Mouse (Mus musculus): ENCODE measurements at regions not wholly inside any gene's neighbourhood (a gene's known extent, or its start where the extent isn't known, plus 50 kb on each side); places are given as distances from the start of the nearest gene placed in this dataset.

DNA sequence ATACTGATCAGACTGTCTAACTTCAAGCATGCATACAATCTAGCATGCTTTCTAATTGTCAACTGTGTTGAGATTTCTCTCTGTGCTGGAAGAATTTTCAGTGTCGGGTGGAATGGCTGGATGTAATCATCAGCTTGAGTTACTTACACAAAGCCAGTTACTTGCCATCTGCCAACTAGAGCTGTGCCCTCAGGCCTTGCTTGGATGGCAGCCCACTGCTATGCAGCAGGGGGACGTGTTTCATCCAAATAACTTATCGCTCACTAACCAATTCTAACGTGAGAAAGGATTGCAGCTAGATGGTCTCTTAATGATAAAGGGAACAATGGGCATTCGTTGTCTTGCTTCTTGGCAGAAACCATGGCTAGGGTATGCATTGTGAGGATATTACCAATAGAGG lies 131.3 kb upstream of the Peli2 start:
- H3K27me3 ChIP-seq = no peaks in the 10 kb centered on the region
- 47% methylated on average over 5 of the region's 5 CpGs for WGBS
- ATAC-seq (ENCODE audit: low FRiP score) = no peak

DNA sequence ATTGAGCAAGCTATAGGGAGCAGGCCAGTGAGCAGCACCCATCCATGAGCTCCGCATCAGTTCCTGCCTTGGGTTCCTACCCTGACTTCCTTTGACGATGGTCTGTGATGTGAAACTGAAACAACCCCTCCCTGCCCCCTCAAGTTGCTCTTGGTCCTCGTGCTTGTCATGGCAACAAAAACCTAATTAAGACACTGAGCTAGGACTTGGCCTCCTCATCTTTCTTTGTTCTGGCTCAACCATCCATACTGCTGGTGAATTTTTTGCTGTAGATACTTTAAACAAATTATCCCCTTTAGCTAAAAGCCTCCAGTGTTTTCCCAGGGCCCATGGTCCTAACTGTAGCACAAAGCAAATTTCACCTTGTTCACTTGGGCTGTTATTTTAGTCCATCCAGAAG lies 129.9 kb upstream of the Peli2 start:
- no peak overlapping the region for H3K27ac ChIP-seq
- no peak overlapping the region for H3K4me2 ChIP-seq
- H3K9ac ChIP-seq = no peak overlapping the region
- peaks cover 29% of the 10 kb centered on the region for H3K4me1 ChIP-seq (replicated peaks)
- no peaks in the 10 kb centered on the region for H3K27me3 ChIP-seq
- no peaks in the 10 kb centered on the region for H3K9me3 ChIP-seq
- ATAC-seq (ENCODE audit: low FRiP score) = no peak
- 49% methylated on average over 3 of the region's 3 CpGs for WGBS
- no peaks in the 10 kb centered on the region for H3K36me3 ChIP-seq
- H3K4me3 ChIP-seq = no peak overlapping the region

More for the DNA sequence above, 131.3 kb upstream of the Peli2 start:
- H3K27ac ChIP-seq = no peak overlapping the region
- no peak overlapping the region for H3K4me3 ChIP-seq
- H3K9me3 ChIP-seq = no peaks in the 10 kb centered on the region
- H3K36me3 ChIP-seq = no peaks in the 10 kb centered on the region
- H3K9ac ChIP-seq = no peak overlapping the region
- H3K4me2 ChIP-seq = no peak overlapping the region
- peaks cover 29% of the 10 kb centered on the region for H3K4me1 ChIP-seq (replicated peaks)

DNA sequence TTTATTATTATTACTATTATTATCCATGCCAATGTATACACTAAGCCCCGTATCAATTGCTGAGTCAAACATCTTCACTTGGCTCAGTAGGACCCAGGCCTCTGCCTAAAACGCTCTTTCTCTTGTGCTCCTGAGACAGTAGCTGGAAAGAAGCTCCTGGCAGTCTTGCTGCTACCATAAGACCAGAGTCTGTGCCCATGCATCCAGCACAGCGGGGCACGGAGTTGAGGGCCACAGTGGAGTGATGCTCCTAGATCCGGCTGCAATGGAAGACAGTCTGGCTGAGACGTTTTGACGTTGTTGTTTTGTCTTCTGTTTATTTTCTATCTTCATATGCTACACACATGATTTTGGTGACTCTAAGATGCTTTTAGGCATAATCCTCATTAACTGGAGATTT lies 129.1 kb upstream of the Peli2 start:
- ATAC-seq (ENCODE audit: low FRiP score) = no peak
- Histone ChIP-seq H3K27ac (no peak overlapping the region), H3K27me3 (no peaks in the 10 kb centered on the region), H3K4me2 (no peak overlapping the region), H3K9ac (no peak overlapping the region), H3K4me3 (no peak overlapping the region), H3K9me3 (no peaks in the 10 kb centered on the region), H3K36me3 (no peaks in the 10 kb centered on the region), H3K4me1 (replicated peaks) (peaks cover 25% of the 10 kb centered on the region)
- 91% methylated on average over 7 of the region's 7 CpGs for WGBS

DNA sequence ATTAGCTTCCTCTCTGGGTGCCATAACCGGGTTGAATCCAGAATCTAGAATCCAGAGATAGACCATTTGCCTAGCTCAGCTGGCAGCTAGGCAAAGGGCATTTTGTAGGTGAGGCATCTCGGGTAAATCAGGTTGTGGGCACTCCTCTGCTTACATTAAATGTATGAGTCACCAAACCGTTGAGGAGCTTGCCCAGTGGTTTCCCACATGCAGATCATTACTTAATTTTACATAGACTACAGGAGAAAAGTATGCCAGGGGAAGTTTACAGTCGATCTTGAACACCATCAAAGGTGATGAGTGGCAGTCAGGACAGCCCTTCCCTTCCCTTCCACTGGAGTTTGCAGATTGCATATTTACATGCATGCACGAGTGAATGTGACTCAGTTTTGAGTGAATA lies 128.5 kb upstream of the Peli2 start:
- Histone ChIP-seq H3K4me2 (no peak overlapping the region), H3K4me3 (no peak overlapping the region), H3K4me1 (replicated peaks) (peaks cover 20% of the 10 kb centered on the region; the same call in 1 of the 2 replicates), H3K9me3 (no peaks in the 10 kb centered on the region), H3K27me3 (no peaks in the 10 kb centered on the region), H3K27ac (no peak overlapping the region), H3K36me3 (no peaks in the 10 kb centered on the region), H3K9ac (no peak overlapping the region)
- 87% methylated on average over 5 of the region's 5 CpGs for WGBS
- no peak for ATAC-seq (ENCODE audit: low FRiP score)

DNA sequence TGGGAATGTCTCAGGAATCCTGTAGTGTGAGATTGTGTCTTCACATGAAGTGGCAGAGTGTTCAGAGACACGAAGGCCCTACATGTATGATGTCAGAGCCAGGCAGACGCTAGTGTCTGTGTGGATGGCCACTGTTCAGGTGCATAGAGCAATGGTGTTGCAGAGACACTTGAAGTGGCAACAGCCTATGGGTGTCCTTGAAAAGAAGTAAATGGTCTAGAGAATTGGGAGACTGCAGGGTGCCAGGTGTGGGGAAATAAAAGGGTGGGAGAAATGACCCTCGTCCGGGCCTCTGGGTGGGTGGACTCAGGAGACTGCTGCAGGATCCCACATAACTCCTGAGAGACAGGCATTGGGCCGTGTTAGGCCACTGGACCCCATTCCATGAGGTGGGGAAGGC lies 127.8 kb upstream of the Peli2 start:
- no peak overlapping the region for H3K9ac ChIP-seq
- no peaks in the 10 kb centered on the region for H3K36me3 ChIP-seq
- WGBS = 93% methylated on average over 5 of the region's 5 CpGs
- no peaks in the 10 kb centered on the region for H3K9me3 ChIP-seq
- H3K4me1 ChIP-seq (replicated peaks) = peaks cover 12% of the 10 kb centered on the region; the same call in 1 of the 2 replicates
- H3K27ac ChIP-seq = no peak overlapping the region
- no peaks in the 10 kb centered on the region for H3K27me3 ChIP-seq
- H3K4me2 ChIP-seq = no peak overlapping the region
- no peak for ATAC-seq (ENCODE audit: low FRiP score)
- no peak overlapping the region for H3K4me3 ChIP-seq

DNA sequence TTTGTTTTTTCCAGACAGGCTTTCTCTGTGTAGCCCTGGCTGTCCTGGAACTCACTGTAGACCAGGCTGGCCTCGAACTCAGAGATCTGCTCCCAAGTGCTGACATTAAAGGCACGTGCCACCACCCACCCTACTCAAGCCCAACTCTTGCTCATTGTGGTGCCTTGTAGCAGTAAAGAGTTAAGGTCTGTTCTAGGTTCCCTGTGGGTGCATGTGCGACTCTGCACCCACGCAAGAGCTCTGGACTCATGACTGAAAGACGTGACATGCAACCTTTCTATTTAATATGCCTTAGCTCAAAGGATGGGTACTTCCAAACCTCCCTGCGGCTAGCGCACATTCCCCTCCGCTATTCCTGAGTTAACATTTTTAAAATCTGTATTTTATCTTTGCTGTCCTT lies 121.7 kb upstream of the Peli2 start:
- Histone ChIP-seq H3K4me3 (no peak overlapping the region), H3K27ac (no peak overlapping the region), H3K9me3 (no peaks in the 10 kb centered on the region), H3K4me1 (replicated peaks) (no peaks in the 10 kb centered on the region), H3K36me3 (no peaks in the 10 kb centered on the region), H3K9ac (no peak overlapping the region), H3K4me2 (no peak overlapping the region), H3K27me3 (no peaks in the 10 kb centered on the region)
- WGBS = 95% methylated on average over 8 of the region's 8 CpGs
- ATAC-seq (ENCODE audit: low FRiP score) = no peak

DNA sequence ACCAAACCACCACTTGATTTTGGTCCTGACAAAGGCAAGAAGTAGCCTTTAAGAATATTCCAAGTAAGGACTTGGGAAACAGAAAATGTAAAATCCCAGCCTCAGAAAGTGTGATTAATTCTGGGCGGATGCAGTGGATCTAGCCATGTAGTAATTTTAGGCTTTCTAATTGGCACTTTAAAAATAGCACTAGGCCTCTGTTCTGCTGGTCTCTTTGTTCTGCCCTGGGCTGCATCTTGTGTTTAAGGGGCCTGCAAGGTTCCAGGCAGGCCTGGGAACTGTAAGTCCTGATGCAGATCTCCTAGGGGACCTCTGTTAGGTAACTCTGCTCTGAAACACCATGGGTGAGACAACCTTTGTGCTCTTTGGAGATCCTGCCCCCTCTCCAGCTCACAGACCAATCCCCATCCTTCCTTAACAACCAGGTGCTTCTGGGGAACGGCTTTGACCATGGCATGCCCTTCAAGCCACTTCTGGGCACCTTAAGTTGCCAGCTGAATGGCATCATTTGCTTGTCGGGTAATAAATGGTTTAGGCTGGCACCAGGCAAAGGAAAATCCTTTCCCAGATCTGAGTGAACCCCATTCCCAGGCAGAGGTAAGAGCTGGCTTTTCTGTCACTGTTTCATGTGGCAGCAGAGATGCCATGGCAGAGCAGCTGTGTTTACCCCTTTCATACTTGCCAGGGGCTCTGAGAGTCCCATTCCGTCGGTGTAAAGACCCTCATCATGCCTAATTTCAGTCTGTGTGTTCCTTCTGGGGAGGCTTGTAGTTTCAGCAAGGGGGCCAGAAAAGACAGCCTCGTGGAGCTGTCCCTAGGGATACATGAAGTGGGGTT lies 115.3 kb upstream of the Peli2 start:
- no peak overlapping the region for H3K9ac ChIP-seq
- 83% methylated on average over 6 of the region's 6 CpGs for WGBS
- H3K4me2 ChIP-seq = no peak overlapping the region
- H3K4me1 ChIP-seq (replicated peaks) = no peaks in the 10 kb centered on the region
- no peaks in the 10 kb centered on the region for H3K27me3 ChIP-seq
- no peak for ATAC-seq (ENCODE audit: low FRiP score)
- H3K9me3 ChIP-seq = no peaks in the 10 kb centered on the region
- no peak overlapping the region for H3K27ac ChIP-seq
- H3K4me3 ChIP-seq = no peak overlapping the region
- H3K36me3 ChIP-seq = no peaks in the 10 kb centered on the region

DNA sequence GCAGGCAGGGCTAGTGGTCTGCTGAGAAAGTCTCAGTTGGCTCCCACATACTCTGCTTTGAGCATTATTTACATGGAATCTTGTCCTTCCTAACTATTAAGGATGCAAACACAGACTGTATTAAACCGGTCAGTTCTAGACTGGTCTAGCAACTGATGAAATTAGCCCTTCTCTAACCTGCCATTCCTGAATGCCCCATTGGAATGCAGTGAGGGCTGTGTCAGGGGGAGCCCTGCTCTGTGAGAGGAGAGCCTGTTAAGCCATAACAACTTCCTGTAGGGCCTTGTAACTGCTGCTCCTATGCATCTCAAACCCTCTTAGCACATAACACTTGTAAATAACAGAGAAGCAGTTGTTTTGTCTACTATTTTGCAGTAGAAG lies 114.7 kb upstream of the Peli2 start:
- Histone ChIP-seq H3K4me2 (no peak overlapping the region), H3K27ac (no peak overlapping the region), H3K9me3 (no peaks in the 10 kb centered on the region), H3K9ac (no peak overlapping the region), H3K36me3 (no peaks in the 10 kb centered on the region), H3K4me3 (no peak overlapping the region), H3K27me3 (no peaks in the 10 kb centered on the region), H3K4me1 (replicated peaks) (no peaks in the 10 kb centered on the region)
- WGBS = 89% methylated on average over 1 of the region's 1 CpGs
- no peak for ATAC-seq (ENCODE audit: low FRiP score)

DNA sequence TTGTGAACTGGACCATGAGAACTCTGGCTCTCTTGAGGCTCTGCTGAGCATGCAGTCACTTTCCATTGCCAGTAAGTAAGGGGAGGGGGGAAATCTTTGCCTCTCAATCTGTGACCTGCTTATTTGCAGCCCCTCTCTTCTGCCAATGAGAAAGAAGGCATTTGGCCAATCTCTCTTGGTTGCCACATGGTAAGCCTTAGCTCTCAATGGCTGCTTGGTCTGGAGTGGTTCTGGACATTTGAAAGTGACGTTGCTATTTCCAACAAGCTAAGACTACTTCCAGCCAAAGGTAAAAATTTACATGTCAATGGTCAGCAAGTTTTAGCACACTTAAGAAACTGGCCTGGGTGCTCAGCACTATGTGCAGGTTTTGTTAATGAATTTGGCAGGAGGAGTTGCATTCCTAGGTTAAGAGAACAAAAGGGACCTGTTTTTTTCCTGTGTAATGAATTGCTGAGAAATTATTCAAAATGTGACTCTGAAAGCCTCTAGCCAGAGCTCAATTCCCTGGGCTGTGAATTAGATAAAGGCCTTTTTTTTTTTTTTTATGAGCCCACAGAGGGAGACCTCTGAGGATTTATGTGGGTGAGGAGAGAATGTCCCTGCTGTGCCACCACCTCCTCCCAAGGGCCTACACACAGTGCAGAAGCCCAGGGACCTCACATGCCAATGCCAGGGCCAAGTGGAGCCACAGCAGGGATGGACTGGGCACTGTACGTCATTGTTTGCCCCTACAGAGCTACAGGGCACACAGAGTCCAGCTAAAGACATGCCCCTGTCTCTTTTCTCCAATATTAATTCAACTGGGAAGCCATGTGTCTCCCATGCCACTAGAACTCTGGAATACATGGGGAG lies 108.0 kb upstream of the Peli2 start:
- 44% methylated on average over 2 of the region's 2 CpGs for WGBS
- Histone ChIP-seq H3K36me3 (no peaks in the 10 kb centered on the region), H3K27ac (peak overlapping the region; percentile 55), H3K9ac (no peak overlapping the region), H3K27me3 (no peaks in the 10 kb centered on the region), H3K4me2 (no peak overlapping the region), H3K9me3 (0 out of 2 replicates have a peak, but pooled peaks cover 2% of the 10 kb centered on the region), H3K4me1 (replicated peaks) (0 out of 2 replicates have a peak, but pooled peaks cover 5% of the 10 kb centered on the region), H3K4me3 (no peak overlapping the region)
- peak; percentile 57; the same call in 1 of the 2 replicates for ATAC-seq (ENCODE audit: low FRiP score)

DNA sequence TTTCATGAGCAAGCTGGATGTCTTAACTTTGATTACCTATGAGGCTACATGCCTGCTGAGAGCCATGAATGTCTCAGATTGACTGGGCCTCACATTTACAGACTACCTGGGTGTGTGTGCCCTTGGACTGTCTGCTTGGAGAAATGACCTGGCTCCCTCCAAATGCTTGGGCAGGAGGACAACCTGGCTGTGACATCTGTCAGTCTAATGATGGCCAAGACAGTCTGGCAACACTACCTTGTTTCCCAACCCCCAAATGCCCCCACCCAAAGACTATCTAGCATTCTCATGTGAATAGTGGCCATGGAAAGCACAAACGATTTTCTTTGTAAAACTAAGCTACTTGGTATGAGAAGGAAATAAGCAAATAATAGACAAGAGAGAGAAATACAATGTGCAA lies 107.2 kb upstream of the Peli2 start:
- H3K4me1 ChIP-seq (replicated peaks) = 0 out of 2 replicates have a peak, but pooled peaks cover 5% of the 10 kb centered on the region
- no peaks in the 10 kb centered on the region for H3K36me3 ChIP-seq
- H3K9ac ChIP-seq = no peak overlapping the region
- H3K4me3 ChIP-seq = no peak overlapping the region
- 0 out of 2 replicates have a peak, but pooled peaks cover 2% of the 10 kb centered on the region for H3K9me3 ChIP-seq
- no peak overlapping the region for H3K27ac ChIP-seq
- ATAC-seq (ENCODE audit: low FRiP score) = no peak
- WGBS = 74% methylated on average over 1 of the region's 1 CpGs
- no peak overlapping the region for H3K4me2 ChIP-seq
- no peaks in the 10 kb centered on the region for H3K27me3 ChIP-seq

DNA sequence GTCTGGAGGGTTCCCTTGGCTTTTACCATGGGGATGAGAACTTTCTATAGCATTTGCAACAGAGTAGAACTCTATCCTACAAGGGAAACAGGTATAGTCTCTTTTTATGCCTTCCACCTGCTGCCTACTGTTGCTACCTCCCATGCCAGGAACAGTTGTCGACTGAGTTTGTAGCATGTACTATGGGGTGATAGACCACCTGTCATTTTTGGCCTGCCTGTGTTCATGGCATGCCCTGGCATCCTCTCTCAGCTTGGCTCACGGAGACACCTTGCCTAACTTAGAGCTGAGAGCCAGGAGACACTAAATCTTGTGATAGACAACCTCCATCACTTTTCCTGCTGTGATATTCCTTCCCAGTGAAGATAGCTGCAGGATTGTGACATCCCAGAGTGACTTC lies 105.8 kb upstream of the Peli2 start:
- H3K4me2 ChIP-seq = no peak overlapping the region
- H3K27ac ChIP-seq = no peak overlapping the region
- H3K4me1 ChIP-seq (replicated peaks) = 0 out of 2 replicates have a peak, but pooled peaks cover 5% of the 10 kb centered on the region
- 88% methylated on average over 2 of the region's 2 CpGs for WGBS
- no peaks in the 10 kb centered on the region for H3K36me3 ChIP-seq
- H3K9ac ChIP-seq = no peak overlapping the region
- 0 out of 2 replicates have a peak, but pooled peaks cover 2% of the 10 kb centered on the region for H3K9me3 ChIP-seq
- ATAC-seq (ENCODE audit: low FRiP score) = no peak
- H3K27me3 ChIP-seq = no peaks in the 10 kb centered on the region
- no peak overlapping the region for H3K4me3 ChIP-seq

DNA sequence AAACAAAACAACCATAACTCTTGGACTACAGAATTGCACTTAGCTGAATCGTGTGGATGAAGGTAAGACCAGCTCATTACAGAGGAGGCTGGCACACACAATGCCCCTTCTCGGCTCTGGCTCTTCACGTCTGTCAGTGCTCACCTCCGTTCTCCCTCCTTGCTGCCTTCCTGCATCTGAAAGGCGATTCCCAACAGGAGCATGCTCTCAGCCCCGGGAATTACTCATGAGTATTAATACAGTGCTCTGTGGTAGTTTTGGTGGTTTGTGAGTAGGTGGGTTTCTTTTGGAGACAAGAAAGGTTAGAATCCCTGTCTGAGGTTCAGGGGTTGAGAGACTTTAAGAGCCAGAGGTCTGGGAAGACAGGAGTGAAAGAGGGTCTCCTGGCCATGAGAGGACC lies 102.7 kb upstream of the Peli2 start:
- 91% methylated on average over 6 of the region's 6 CpGs for WGBS
- H3K9ac ChIP-seq = no peak overlapping the region
- no peak overlapping the region for H3K4me3 ChIP-seq
- H3K27me3 ChIP-seq = no peaks in the 10 kb centered on the region
- ATAC-seq (ENCODE audit: low FRiP score) = no peak
- no peaks in the 10 kb centered on the region for H3K9me3 ChIP-seq
- H3K36me3 ChIP-seq = no peaks in the 10 kb centered on the region
- 0 out of 2 replicates have a peak, but pooled peaks cover under 1% of the 10 kb centered on the region for H3K4me1 ChIP-seq (replicated peaks)
- no peak overlapping the region for H3K4me2 ChIP-seq
- no peak overlapping the region for H3K27ac ChIP-seq

Data from hindbrain, embryonic 13.5 days (tissue).